Mouse (Mus musculus): Measurements from ENCODE around the gene Atad5.
"Not testable (repeated sequence)": the region's sequence is repeated elsewhere in the genome, so short reads cannot be mapped to it uniquely, and the experiment has no call there.

Gene Atad5

GRCm38 (mm10) chr11:80178316-80178715, 89.1 kb downstream of the Atad5 start:
- DNase-seq (ENCODE audit: low read depth) = no peak

- DNase-seq (ENCODE audit: low read depth) = peak; percentile 53
These were observed 92.0 kb downstream of the Atad5 start for GRCm38 (mm10) chr11:80181021-80181749.

- not testable (repeated sequence) for DNase-seq (ENCODE audit: low read depth)
These were observed 94.0 kb downstream of the Atad5 start for GRCm38 (mm10) chr11:80183054-80183704.

- DNase-seq (ENCODE audit: low read depth) = peak; percentile 99
These were observed 94.6 kb downstream of the Atad5 start, which contains the start of gene Rnf135 for GRCm38 (mm10) chr11:80183705-80184255. Gene Rnf135 (plus strand): TSS chr11:80183851.

GRCm38 (mm10) chr11:80184531-80185071, 95.4 kb downstream of the Atad5 start:
- DNase-seq (ENCODE audit: low read depth) = no peak

All from NIH3T3 (cell line).